Mouse (Mus musculus) ES-Bruce4 (cell line): Measurements from ENCODE around the gene Sec23ip.

Source experiments
- CTCF ChIP-seq: IDR thresholded peaks from one replicate; pipeline ENCODE4 v1.8.1; 2011; ENCODE audit warnings: low read depth, low read length
- EP300 ChIP-seq: IDR thresholded peaks from 2 replicates; pipeline ENCODE4 v1.6.1; 2011; ENCODE audit warnings: low read depth, low read length; ENCODE audit not compliant: insufficient read depth
- POLR2A ChIP-seq: IDR thresholded peaks from one replicate; pipeline ENCODE4 v1.8.1; 2011; ENCODE audit warnings: low read length; ENCODE audit not compliant: insufficient read depth

GRCm38 (mm10) chr7:128758948-128759347, 14.2 kb downstream of the Sec23ip start:
- no peak for TF ChIP-seq POLR2A
- TF ChIP-seq EP300 = no peak
- no peak for TF ChIP-seq CTCF
